Mouse (Mus musculus): ENCODE results near the gene Bcorl1.

Gene Bcorl1

DNA sequence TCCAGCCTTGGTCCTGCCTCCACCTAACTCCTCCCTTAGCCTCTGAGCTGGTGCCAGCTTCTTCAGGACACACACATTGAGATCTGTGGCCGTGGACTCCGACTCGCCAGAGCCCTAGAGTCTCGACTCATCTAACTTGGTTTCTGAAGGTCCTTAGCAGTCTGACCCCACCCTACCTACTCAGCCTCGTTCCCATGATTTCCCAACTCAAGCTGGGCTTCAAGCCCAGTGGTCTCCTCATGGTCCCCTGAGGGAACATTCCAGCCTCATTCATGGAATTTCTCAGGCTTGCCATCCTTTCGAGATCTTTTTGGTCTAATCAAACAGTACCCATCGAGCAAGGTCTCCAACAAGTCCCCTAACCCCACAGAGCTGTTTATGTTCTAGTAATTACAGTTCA, 100.8 kb downstream of the Bcorl1 start:
- no peak for DNase-seq (ENCODE audit: low read depth, low spot score)

DNA sequence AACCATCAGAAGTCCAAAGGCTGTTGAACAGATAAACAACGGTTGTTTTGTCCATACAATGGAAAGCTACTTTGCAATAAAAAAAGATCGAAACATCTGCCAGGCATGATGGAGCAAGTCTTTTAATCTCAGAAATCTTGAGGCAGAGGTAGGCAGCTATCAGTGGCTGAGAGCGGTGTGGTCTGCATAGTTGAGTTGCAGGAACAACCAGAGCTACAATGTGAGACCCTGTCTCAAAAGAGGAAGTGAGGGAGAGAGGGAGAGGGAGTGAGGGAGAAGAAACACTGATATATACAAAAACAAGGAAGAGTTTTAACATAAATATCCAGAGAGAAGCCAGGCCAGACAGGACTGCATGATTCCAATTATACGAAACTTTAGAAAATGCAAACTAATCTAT, 103.5 kb downstream of the Bcorl1 start:
- no peak for DNase-seq (ENCODE audit: low read depth, low spot score)

DNA sequence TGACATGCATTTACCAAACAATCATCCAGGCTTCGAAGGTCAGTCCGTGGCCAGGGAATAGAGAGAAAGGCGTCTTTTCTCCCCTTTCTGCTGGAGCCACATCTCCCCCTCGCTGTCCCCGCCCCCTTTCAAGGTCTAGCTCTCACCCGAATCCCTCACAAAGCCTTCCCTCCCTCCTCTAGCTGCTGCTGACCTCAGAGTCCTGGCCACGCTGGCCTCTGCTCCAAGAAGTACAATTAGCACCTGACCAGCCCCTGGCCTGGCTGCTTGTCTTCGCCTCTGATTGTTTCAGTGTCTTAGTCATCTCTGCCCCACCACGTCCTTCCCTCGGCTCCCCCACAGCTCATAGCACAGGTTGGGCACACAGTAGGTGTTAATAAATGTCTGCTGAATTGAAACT, 108.5 kb downstream of the Bcorl1 start:
- DNase-seq (ENCODE audit: low read depth, low spot score): no peak

DNA sequence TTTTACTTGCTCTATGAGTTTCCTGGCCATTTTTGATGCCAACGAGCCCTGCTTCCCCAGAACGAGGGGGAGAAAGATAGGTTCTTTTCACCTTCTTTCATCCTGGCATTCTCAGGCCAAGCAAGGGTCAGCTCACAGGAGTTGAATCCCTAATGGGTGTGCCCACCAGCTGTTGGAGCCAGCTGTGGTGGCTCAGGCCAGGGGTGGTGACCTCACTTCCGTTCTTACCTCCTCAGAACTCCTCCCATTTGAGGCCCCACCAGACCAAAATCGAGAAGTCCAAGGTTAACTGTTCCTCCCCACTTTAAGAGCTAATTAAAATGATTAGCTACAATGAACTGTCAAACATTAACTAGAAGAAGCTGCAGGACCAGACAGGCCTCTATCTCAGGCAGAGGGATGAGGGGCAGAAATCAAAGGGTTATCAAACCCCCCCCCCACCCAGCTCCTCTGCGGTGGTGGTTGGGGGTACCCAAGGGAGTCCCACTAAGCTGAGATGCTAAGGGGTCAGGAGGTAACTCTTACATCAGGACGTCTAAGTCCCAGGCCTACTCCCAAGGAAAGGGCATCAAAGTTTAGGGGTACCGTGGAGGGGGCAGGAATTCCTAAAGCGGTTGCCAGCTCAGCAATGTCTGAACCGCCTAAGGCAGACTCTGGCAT, 111.2 kb downstream of the Bcorl1 start:
- DNase-seq (ENCODE audit: low read depth, low spot score): no peak

DNA sequence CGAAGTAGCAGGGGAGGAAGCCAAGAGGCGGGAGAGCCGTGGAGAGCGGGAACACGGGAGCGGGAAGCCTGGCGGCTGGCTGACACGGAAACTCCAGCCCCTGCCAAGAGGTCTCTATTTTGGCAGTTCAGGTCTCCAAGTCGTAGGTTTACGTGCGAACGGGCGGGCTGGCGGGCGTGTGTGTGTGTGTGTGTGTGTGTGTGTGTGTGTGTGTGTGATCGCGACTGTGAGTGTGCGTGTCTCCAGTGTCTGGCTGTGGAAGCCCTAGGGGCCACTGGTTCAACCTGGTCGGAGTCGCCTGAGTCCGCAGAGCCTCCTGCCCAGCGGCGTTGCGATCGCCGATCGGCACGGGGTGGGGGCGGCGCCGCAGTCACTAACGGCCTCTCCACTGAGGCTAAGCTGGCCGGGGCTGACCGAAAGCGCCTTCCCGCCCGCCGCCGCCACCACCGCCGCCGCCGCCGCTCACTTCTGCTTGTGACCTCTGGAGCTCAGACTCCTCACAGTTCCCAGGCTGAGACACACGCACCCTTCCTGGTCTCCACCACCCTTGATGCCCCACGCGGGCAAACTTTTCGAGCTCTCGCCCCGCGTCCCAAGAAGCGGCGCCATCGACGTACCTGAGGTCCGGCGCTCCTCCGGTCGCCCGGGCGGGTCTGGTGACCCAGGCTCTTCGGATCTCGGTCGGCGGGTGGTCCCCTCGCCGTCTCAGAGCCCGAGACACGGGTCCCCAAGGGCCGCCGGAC, 111.9 kb downstream of the Bcorl1 start:
- DNase-seq (ENCODE audit: low read depth, low spot score): no peak

DNA sequence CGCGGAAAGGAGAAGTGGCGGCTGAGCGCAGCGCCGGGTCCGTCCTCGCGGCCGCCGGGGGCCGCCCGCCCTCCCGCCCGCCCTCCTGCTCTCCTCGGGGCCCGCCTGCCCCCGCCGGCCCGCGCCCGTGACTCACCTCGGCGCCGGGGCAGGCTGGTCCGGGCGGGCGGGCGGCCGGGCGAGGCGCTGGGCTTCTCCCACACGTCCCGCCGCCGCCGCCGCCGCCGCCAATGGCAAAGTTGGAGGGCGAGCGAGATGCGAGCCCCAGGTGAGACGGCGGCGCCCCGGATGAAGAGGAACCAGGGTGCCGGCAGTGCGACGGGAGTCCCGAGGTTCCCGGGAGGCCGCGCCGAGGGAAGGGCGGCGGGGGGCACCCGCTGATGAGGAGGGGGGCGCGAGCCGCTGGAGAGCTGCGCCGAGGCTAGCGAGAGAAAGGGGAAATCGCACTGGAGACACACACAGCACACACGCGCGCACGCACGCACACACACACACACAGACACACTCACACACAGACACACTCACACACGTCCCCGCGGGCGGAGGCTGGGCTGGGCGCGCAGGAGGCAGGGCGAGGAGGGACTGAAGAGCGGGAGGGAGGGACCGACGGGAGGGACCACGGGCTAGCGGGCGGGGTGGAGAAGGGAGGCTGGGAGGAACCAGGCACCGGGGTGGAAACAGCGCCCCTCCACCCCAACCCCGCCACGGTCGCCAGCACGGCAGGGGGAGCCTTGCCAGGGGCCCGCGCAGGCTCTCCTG, 112.8 kb downstream of the Bcorl1 start:
- DNase-seq (ENCODE audit: low read depth, low spot score): no peak

DNA sequence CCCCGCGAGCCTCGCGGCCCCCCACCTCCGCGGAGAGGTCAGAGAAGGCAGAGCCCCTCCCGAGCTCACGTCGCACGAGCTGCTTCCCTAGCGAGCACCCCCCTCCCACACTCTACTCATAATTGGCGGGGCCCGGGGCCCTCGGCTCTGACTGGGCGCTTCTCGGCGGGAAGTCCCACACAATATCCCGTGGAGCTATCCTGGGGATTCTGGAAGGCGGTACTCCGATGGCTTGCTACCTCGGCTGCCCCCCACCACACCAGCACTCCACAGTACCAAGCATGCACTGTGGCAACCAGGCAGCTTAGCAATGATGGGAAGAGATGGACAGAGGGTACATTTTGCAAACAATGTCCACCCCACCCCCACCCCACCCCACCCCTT, 113.3 kb downstream of the Bcorl1 start:
- DNase-seq (ENCODE audit: low read depth, low spot score): no peak

DNA sequence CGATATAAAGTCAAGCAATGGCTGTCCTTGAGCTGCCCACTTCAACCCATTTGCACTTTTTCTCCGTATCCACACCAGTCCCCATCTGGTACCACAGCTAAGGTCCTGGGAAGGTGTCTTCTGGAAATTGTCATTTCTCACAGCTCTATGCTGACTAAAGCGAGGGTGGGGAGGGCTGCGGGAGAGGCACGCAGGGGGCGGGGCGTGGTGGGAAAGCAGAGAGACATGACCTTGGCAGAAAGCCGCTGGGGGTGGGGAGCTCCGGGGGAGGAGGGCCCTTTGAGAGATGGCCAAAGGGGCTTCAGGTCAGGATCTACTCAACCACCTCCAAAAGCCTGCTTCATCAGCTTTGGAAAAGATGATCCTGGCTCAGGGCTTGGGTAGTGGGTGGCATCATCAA, 113.9 kb downstream of the Bcorl1 start:
- no peak for DNase-seq (ENCODE audit: low read depth, low spot score)

DNA sequence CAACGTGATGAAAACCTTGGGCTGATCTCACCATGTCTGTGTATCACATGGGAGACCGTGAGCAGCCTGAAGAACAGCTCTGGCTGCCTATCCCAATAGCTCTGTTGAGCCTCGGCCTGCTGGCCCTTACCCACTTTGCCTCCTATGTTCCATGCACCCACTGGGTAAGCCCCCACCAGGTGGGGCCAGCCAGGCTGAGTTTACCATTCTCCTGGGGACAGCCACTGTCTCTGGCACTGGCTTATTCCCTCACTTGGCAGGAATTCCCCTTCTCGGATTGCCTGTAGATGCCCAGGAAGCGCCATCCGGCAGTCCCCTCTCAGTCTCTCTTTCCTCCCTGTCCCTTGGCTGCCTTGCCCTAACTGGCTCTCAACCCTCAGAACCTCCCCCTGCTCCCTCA, 115.8 kb downstream of the Bcorl1 start:
- DNase-seq (ENCODE audit: low read depth, low spot score): no peak

All from telencephalon, adult 2 months (tissue).